ENCODE assay signal across 8 mouse cellular contexts in genomic region chr10:80141786-80142529, GRCm38 (mm10). TPM values are rescaled to one million over a fixed set of nuclear protein-coding genes. Genes with fewer than 3 reads are reported as not detected.
DNase-seq lines count a peak whose midpoint lies in the region; ATAC-seq lines count a peak whose summit lies in the region.

No protein-coding gene starts in this region.

- WGBS in hindbrain, embryonic 11.5 days: 1% methylated on average over 43 of the region's 43 CpGs

- DNase-seq in R1 (ENCODE audit: low read depth, low spot score): peak; percentile 99
- DNase-seq in cerebellum, postnatal 10 days: peak; percentile 96 to 98
- peak; percentile 95 to 98 for DNase-seq in frontal cortex, adult 2 months (ENCODE audit: extremely low spot score in 1 of 2, low spot score in 1 of 2)
- peak; percentile 98 for DNase-seq in hindbrain, embryonic 11.5 days (ENCODE audit: low spot score)
- DNase-seq in layer of hippocampus, postnatal 10 days (ENCODE audit: low spot score in 2 of 2): peak; percentile 86 to 92
- DNase-seq in lung, postnatal 14 days: peak; percentile 95
- DNase-seq in retina, embryonic 14.5 days (ENCODE audit: low spot score): peak; percentile 99
- peak; percentile 86 to 93 for DNase-seq in thymus, postnatal 36 days

- no peaks in the 10 kb centered on the region for H3K9me3 ChIP-seq in hindbrain, embryonic 11.5 days (ENCODE audit: control insufficient read depth, low read length)

- H3K4me3 ChIP-seq in hindbrain, embryonic 11.5 days (ENCODE audit: low read depth, low read length): peak overlapping the region; percentile 70

- peaks cover 19% of the 10 kb centered on the region for H3K4me1 ChIP-seq in hindbrain, embryonic 11.5 days (replicated peaks; ENCODE audit: control insufficient read depth, insufficient read depth, low read length)

- H3K4me2 ChIP-seq in hindbrain, embryonic 11.5 days (replicated peaks; ENCODE audit: low read depth, low read length): peak overlapping the region; percentile 93

- H3K36me3 ChIP-seq in hindbrain, embryonic 11.5 days (ENCODE audit: control insufficient read depth, insufficient read depth, low read length): no peaks in the 10 kb centered on the region

- H3K27ac ChIP-seq in hindbrain, embryonic 11.5 days (ENCODE audit: low read depth, low read length): peak overlapping the region; percentile 67; the same call in 1 of the 2 replicates

- peaks cover 8% of the 10 kb centered on the region for H3K27me3 ChIP-seq in hindbrain, embryonic 11.5 days (ENCODE audit: control insufficient read depth, insufficient read depth, low read length)

- H3K9ac ChIP-seq in hindbrain, embryonic 11.5 days (ENCODE audit: low read depth, low read length): peak overlapping the region; percentile 94

- ATAC-seq in hindbrain, embryonic 11.5 days (ENCODE audit: low FRiP score): peak; percentile 82

RNA-seq across cellular contexts. Expression of gene Cbarp, which starts 1.3 kb away (rescaled TPM):
- 252 and 288 TPM in 2 replicates for polyA plus RNA-seq in frontal cortex, adult 2 months (2012; rRNA removed)
- polyA plus RNA-seq in hindbrain, embryonic 11.5 days (2014; fragmentation: Nextera tagmentation; extraction: Ambion mirVana): 15.1 and 16.7 TPM in 2 replicates
- 100 to 1,000 TPM; 360 to 374 TPM for total RNA-seq in layer of hippocampus, postnatal 10 days (2021)

RNA-seq across cellular contexts. Expression of gene Atp5d, which starts 3.5 kb away (rescaled TPM):
- polyA plus RNA-seq in frontal cortex, adult 2 months (2012; rRNA removed): 606 and 673 TPM in 2 replicates
- polyA plus RNA-seq in hindbrain, embryonic 11.5 days (2014; fragmentation: Nextera tagmentation; extraction: Ambion mirVana): 364 and 371 TPM in 2 replicates
- total RNA-seq in layer of hippocampus, postnatal 10 days (2021): 100 to 1,000 TPM; 385 to 392 TPM

RNA-seq across cellular contexts. Expression of gene Midn, which starts 6.1 kb away (rescaled TPM):
- 36.5 and 43.7 TPM in 2 replicates for polyA plus RNA-seq in frontal cortex, adult 2 months (2012; rRNA removed)
- polyA plus RNA-seq in hindbrain, embryonic 11.5 days (2014; fragmentation: Nextera tagmentation; extraction: Ambion mirVana): 66.7 and 67.1 TPM in 2 replicates
- total RNA-seq in layer of hippocampus, postnatal 10 days (2021): 100 to 1,000 TPM; 112 to 128 TPM

RNA-seq across cellular contexts. Expression of gene Cirbp, which starts 23.8 kb away (rescaled TPM):
- polyA plus RNA-seq in frontal cortex, adult 2 months (2012; rRNA removed): 212 and 226 TPM in 2 replicates
- 83.4 and 90.4 TPM in 2 replicates for polyA plus RNA-seq in hindbrain, embryonic 11.5 days (2014; fragmentation: Nextera tagmentation; extraction: Ambion mirVana)
- 100 to 1,000 TPM; 154 to 175 TPM for total RNA-seq in layer of hippocampus, postnatal 10 days (2021)

RNA-seq across cellular contexts. Expression of gene Stk11, which starts 26.4 kb away (rescaled TPM):
- 93.8 and 96.3 TPM in 2 replicates for polyA plus RNA-seq in frontal cortex, adult 2 months (2012; rRNA removed)
- 21.3 and 26.8 TPM in 2 replicates for polyA plus RNA-seq in hindbrain, embryonic 11.5 days (2014; fragmentation: Nextera tagmentation; extraction: Ambion mirVana)
- total RNA-seq in layer of hippocampus, postnatal 10 days (2021): 10 to 100 TPM; 77.1 to 88.3 TPM

Comparison
In these comparisons a context has a peak if more than half of its experiments do, and no peak if none do; other contexts are left out.
1. Peak in every context shown above with its lines: DNase-seq, ATAC-seq, H3K4me3 ChIP-seq and H3K27ac ChIP-seq.
2. RNA of gene Cbarp, which starts 1.3 kb away (polyA plus RNA-seq): 252 to 288 TPM in frontal cortex, adult 2 months; 15.1 to 16.7 TPM in hindbrain, embryonic 11.5 days; every median in the first group is over 10 times any median in the second.